Mouse (Mus musculus): ENCODE data around the gene Zfyve28.
A peak's percentile ranks its signal among the peaks of the same experiment; 100 is the strongest.

Zfyve28 gene

GRCm38 (mm10) chr5:34213659-34214058 is 74.6 kb downstream of the Zfyve28 start:
- DNase-seq (ENCODE audit: inconsistent age in 2 of 2, low spot score in 1 of 2), result no peak

GRCm38 (mm10) chr5:34210279-34210678 is 78.0 kb downstream of the Zfyve28 start:
- DNase-seq (ENCODE audit: inconsistent age in 2 of 2, low spot score in 1 of 2), result peak; percentile 74 to 90

- no peak for DNase-seq (ENCODE audit: inconsistent age in 2 of 2, low spot score in 1 of 2)
Measured at GRCm38 (mm10) chr5:34207503-34207902, 80.7 kb downstream of the Zfyve28 start.

- DNase-seq (ENCODE audit: inconsistent age in 2 of 2, low spot score in 1 of 2), result no peak
Measured at GRCm38 (mm10) chr5:34205788-34206187, 82.5 kb downstream of the Zfyve28 start.

GRCm38 (mm10) chr5:34204911-34205310 is 83.3 kb downstream of the Zfyve28 start:
- no peak for DNase-seq (ENCODE audit: inconsistent age in 2 of 2, low spot score in 1 of 2)

GRCm38 (mm10) chr5:34202006-34202405 is 86.2 kb downstream of the Zfyve28 start:
- DNase-seq (ENCODE audit: inconsistent age in 2 of 2, low spot score in 1 of 2), result no peak

GRCm38 (mm10) chr5:34201396-34201795 is 86.9 kb downstream of the Zfyve28 start:
- DNase-seq (ENCODE audit: inconsistent age in 2 of 2, low spot score in 1 of 2), result peak in 1 of 2 experiments; percentile 73

- no peak for DNase-seq (ENCODE audit: inconsistent age in 2 of 2, low spot score in 1 of 2)
Measured at GRCm38 (mm10) chr5:34198615-34199014, 89.6 kb downstream of the Zfyve28 start.

GRCm38 (mm10) chr5:34197243-34197642 is 91.0 kb downstream of the Zfyve28 start:
- no peak for DNase-seq (ENCODE audit: inconsistent age in 2 of 2, low spot score in 1 of 2)

GRCm38 (mm10) chr5:34196423-34196822 is 91.8 kb downstream of the Zfyve28 start:
- DNase-seq (ENCODE audit: inconsistent age in 2 of 2, low spot score in 1 of 2), result no peak

- no peak for DNase-seq (ENCODE audit: inconsistent age in 2 of 2, low spot score in 1 of 2)
Measured at GRCm38 (mm10) chr5:34195786-34196185, 92.5 kb downstream of the Zfyve28 start.

GRCm38 (mm10) chr5:34194975-34195662 is 93.1 kb downstream of the Zfyve28 start:
- no peak for DNase-seq (ENCODE audit: inconsistent age in 2 of 2, low spot score in 1 of 2)

- DNase-seq (ENCODE audit: inconsistent age in 2 of 2, low spot score in 1 of 2), result no peak
Measured at GRCm38 (mm10) chr5:34194426-34194825, 93.8 kb downstream of the Zfyve28 start.

GRCm38 (mm10) chr5:34191843-34192242 is 96.4 kb downstream of the Zfyve28 start:
- DNase-seq (ENCODE audit: inconsistent age in 2 of 2, low spot score in 1 of 2), result peak in 1 of 2 experiments; percentile 65

GRCm38 (mm10) chr5:34191021-34191420 is 97.2 kb downstream of the Zfyve28 start:
- DNase-seq (ENCODE audit: inconsistent age in 2 of 2, low spot score in 1 of 2), result peak; percentile 65 to 78

GRCm38 (mm10) chr5:34189521-34189920 is 98.7 kb downstream of the Zfyve28 start:
- DNase-seq (ENCODE audit: inconsistent age in 2 of 2, low spot score in 1 of 2), result no peak

- no peak for DNase-seq (ENCODE audit: inconsistent age in 2 of 2, low spot score in 1 of 2)
Measured at GRCm38 (mm10) chr5:34188856-34189255, 99.4 kb downstream of the Zfyve28 start.

- DNase-seq (ENCODE audit: inconsistent age in 2 of 2, low spot score in 1 of 2), result peak; percentile 99 to 100
Measured at GRCm38 (mm10) chr5:34187601-34188316, 100.5 kb downstream of the Zfyve28 start, which contains the start of gene Mxd4. TSS of gene Mxd4 (minus strand) at chr5:34187720.

GRCm38 (mm10) chr5:34186961-34187391 is 101.3 kb downstream of the Zfyve28 start:
- DNase-seq (ENCODE audit: inconsistent age in 2 of 2, low spot score in 1 of 2), result peak; percentile 79 to 89

GRCm38 (mm10) chr5:34186391-34186790 is 101.9 kb downstream of the Zfyve28 start:
- DNase-seq (ENCODE audit: inconsistent age in 2 of 2, low spot score in 1 of 2), result peak in 1 of 2 experiments; percentile 32

GRCm38 (mm10) chr5:34185791-34186190 is 102.5 kb downstream of the Zfyve28 start:
- peak in 1 of 2 experiments; percentile 18 for DNase-seq (ENCODE audit: inconsistent age in 2 of 2, low spot score in 1 of 2)

- DNase-seq (ENCODE audit: inconsistent age in 2 of 2, low spot score in 1 of 2), result peak in 1 of 2 experiments; percentile 7
Measured at GRCm38 (mm10) chr5:34185051-34185580, 103.1 kb downstream of the Zfyve28 start.

Data from adrenal gland, adult (tissue).